Mouse (Mus musculus) bone marrow, adult 2 months (tissue): Measurements from ENCODE around the gene Pmel. TPM values are rescaled to one million over a fixed set of nuclear protein-coding genes. Genes with fewer than 3 reads are reported as not detected.

ENCODE experiments used
- H3K27ac ChIP-seq: fragments of 200-500 bp; 2 replicates; pipeline ENCODE4 v1.5.1; 2012; ENCODE audit warnings: low read depth, mild to moderate bottlenecking, control low read depth, inconsistent platforms, low read length; ENCODE audit not compliant: control insufficient read depth, poor library complexity, insufficient read depth
- H3K4me1 ChIP-seq: fragments of 200-500 bp; 2 replicates; pipeline ENCODE4 v1.6.1; 2011; ENCODE audit warnings: low read length; ENCODE audit not compliant: control insufficient read depth, insufficient read depth
- H3K4me3 ChIP-seq: fragments of 200-500 bp; replicated peaks from 2 replicates; pipeline ENCODE3; 2011; ENCODE audit warnings: mild to moderate bottlenecking, low read depth, low read length, control low read depth; ENCODE audit not compliant: control insufficient read depth
- CTCF ChIP-seq: fragments of 200-500 bp; IDR thresholded peaks from 2 replicates; pipeline ENCODE4 v1.5.1; 2011; ENCODE audit warnings: low read length, control low read depth; ENCODE audit not compliant: control insufficient read depth, insufficient read depth
- POLR2A ChIP-seq: fragments of 200-500 bp; IDR thresholded peaks from 2 replicates; pipeline ENCODE4 v1.6.1; 2011; ENCODE audit warnings: low read depth, mild to moderate bottlenecking, control low read depth, low read length, borderline replicate concordance; ENCODE audit not compliant: control insufficient read depth
- WGBS: fragments of 180-500 bp; shearing (Covaris S2); methylation state at CpG from one replicate; pipeline ENCODE4 v1.1.7; 2018; 5-methylcytosine and 5-hydroxymethylcytosine counted together
- polyA plus RNA-seq: library from polyadenylated mRNA; stranded (reverse); fragments of >200 nt; gene quantifications from 2 replicates; pipeline ENCODE4 v1.2.4, GENCODE M21; 2011; ENCODE audit warnings: low replicate concordance; ENCODE audit not compliant: missing spikeins, insufficient read depth, insufficient read length

The Pmel gene
- polyA plus RNA-seq, 1 experiment, result 1.4 TPM

GRCm38 (mm10) chr10:128742616-128743015, 38.6 kb downstream of the Pmel start:
- H3K4me1 ChIP-seq, result peaks cover 4% of the 10 kb centered on the region
- 36% methylated on average over 4 of the region's 4 CpGs for WGBS
- H3K4me3 ChIP-seq, result peak overlapping the region; percentile 77
- TF ChIP-seq POLR2A (no peak), CTCF (no peak)
- H3K27ac ChIP-seq, result no peak overlapping the region

- Histone ChIP-seq H3K4me3 (peak overlapping the region; percentile 77), H3K27ac (peak overlapping the region; percentile 97; the same call in 1 of the 2 replicates), H3K4me1 (peaks cover 4% of the 10 kb centered on the region)
- TF ChIP-seq CTCF (no peak), POLR2A (no peak)
- 2% methylated on average over 7 of the region's 7 CpGs for WGBS
These were observed 39.2 kb downstream of the Pmel start for GRCm38 (mm10) chr10:128743235-128743634.

- TF ChIP-seq POLR2A, result peak; percentile 53; the same call in 1 of the 2 replicates
- TF ChIP-seq CTCF, result no peak
- peaks cover 4% of the 10 kb centered on the region for H3K4me1 ChIP-seq
- H3K4me3 ChIP-seq, result peak overlapping the region; percentile 77
- WGBS, result under 1% methylated on average over 37 of the region's 37 CpGs
- H3K27ac ChIP-seq, result peak overlapping the region; percentile 97
These were observed 39.8 kb downstream of the Pmel start for GRCm38 (mm10) chr10:128743791-128744191.

GRCm38 (mm10) chr10:128744211-128744610, 40.2 kb downstream of the Pmel start:
- Histone ChIP-seq H3K27ac (peak overlapping the region; percentile 97), H3K4me3 (peak overlapping the region; percentile 77), H3K4me1 (peaks cover 4% of the 10 kb centered on the region)
- TF ChIP-seq POLR2A, result no peak
- TF ChIP-seq CTCF, result no peak
- 22% methylated on average over 8 of the region's 8 CpGs for WGBS

- Histone ChIP-seq H3K4me1 (peaks cover 4% of the 10 kb centered on the region), H3K27ac (peak within 1 kb of the TSS; percentile 97), H3K4me3 (peak within 1 kb of the TSS; percentile 77)
- 12% methylated on average over 18 of the region's 18 CpGs for WGBS
- TF ChIP-seq POLR2A (no peak), CTCF (no peak)
These were observed 40.9 kb downstream of the Pmel start, which contains the start of gene Dgka for GRCm38 (mm10) chr10:128744680-128745601. Gene Dgka, minus strand, starts transcription at chr10:128744855.

GRCm38 (mm10) chr10:128745946-128746613, 42.1 kb downstream of the Pmel start:
- 67% methylated on average over 10 of the region's 10 CpGs for WGBS
- peak overlapping the region; percentile 80 for H3K27ac ChIP-seq

GRCm38 (mm10) chr10:128746972-128747645, 43.1 kb downstream of the Pmel start:
- Histone ChIP-seq H3K4me1 (peaks cover 3% of the 10 kb centered on the region; the same call in 1 of the 2 replicates), H3K4me3 (peak overlapping the region; percentile 90)

More at GRCm38 (mm10) chr10:128745946-128746613, 42.1 kb downstream of the Pmel start:
- TF ChIP-seq CTCF, result no peak
- TF ChIP-seq POLR2A, result no peak
- Histone ChIP-seq H3K4me1 (peaks cover 3% of the 10 kb centered on the region; the same call in 1 of the 2 replicates), H3K4me3 (peak overlapping the region; percentile 16)

More at GRCm38 (mm10) chr10:128746972-128747645, 43.1 kb downstream of the Pmel start:
- TF ChIP-seq CTCF (no peak), POLR2A (no peak)
- peak overlapping the region; percentile 96 for H3K27ac ChIP-seq
- 29% methylated on average over 8 of the region's 9 CpGs for WGBS
